ENCODE assay signal across 23 mouse cellular contexts in the genomic region with DNA sequence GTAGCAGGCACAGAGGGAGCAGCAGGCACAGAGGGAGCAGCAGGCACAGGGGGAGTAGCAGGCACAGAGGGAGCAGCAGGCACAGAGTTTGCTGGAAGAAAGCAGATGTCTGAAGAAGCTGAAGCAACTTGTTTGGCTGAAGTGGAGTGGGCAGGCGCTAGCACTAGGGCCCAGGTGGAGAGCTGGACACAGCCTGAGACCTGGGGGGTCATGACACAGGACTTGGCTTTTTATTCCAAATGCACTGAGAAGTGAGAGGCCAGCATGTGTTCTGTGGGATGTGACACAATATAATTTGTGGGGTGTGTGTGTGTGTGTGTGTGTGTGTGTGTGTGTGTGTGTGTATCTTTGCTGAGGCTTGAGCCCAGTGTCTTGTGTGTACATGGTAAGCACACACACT.
"Had no signal": no experiment of that assay in that cellular context is flagged by ENCODE, and none has a peak within 500 bp of the region (broad histone marks: within the 10 kb centered on the region; RNA-seq: fewer than 3 reads in every experiment).

No protein-coding gene starts in this region.

- H3K27me3 ChIP-seq: embryonic facial prominence, embryonic 12.5 days; embryonic facial prominence, embryonic 15.5 days; forebrain, embryonic 12.5 days; forebrain, embryonic 15.5 days had no signal

- DNase-seq: cerebellum, adult 9-10 months; cerebellum, postnatal 10 days; cerebellum, postnatal 14 days; embryo, embryonic 11 days; forebrain, postnatal 0 days; gastrocnemius, adult 2 months; gastrocnemius, postnatal 10 days; gastrocnemius, postnatal 14 days; gastrocnemius, postnatal 25 days; gastrocnemius, postnatal 36 days; heart, adult 11 months; heart, adult 18-20 months; heart, adult 2 months had no signal

- H3K4me3 ChIP-seq: embryonic facial prominence, embryonic 10.5 days; embryonic facial prominence, embryonic 12.5 days; embryonic facial prominence, embryonic 13.5 days; embryonic facial prominence, embryonic 15.5 days; erythroblast, embryonic 14.5 days; forebrain, embryonic 10.5 days; forebrain, embryonic 12.5 days; forebrain, embryonic 13.5 days; forebrain, embryonic 15.5 days; gastrocnemius, adult 2 months; heart, adult 2 months; heart, embryonic 10.5 days had no signal

- H3K27ac ChIP-seq: embryonic facial prominence, embryonic 10.5 days; embryonic facial prominence, embryonic 12.5 days; embryonic facial prominence, embryonic 13.5 days; embryonic facial prominence, embryonic 15.5 days; forebrain, embryonic 10.5 days; forebrain, embryonic 12.5 days; forebrain, embryonic 13.5 days; forebrain, embryonic 15.5 days; heart, adult 2 months; heart, embryonic 10.5 days had no signal
